Mouse (Mus musculus): ENCODE data around the gene Gpc4. TPM values are rescaled to one million over a fixed set of nuclear protein-coding genes. Genes with fewer than 3 reads are reported as not detected.

Gpc4 gene
- polyA plus RNA-seq, 1 experiment from 2014 or later, result 25.8 TPM

- no peaks in the 10 kb centered on the region for H3K36me3 ChIP-seq
- H3K4me2 ChIP-seq (replicated peaks), result no peak overlapping the region
- no peak for ATAC-seq
- H3K4me1 ChIP-seq (replicated peaks), result no peaks in the 10 kb centered on the region
- H3K9me3 ChIP-seq, result no peaks in the 10 kb centered on the region
- 75% methylated on average over 2 of the region's 2 CpGs for WGBS
- no peak overlapping the region for H3K4me3 ChIP-seq (replicated peaks)
- H3K9ac ChIP-seq, result no peak overlapping the region
- H3K27me3 ChIP-seq (replicated peaks), result no peaks in the 10 kb centered on the region; the same call in 1 of the 2 replicates
- no peak overlapping the region for H3K27ac ChIP-seq
These were observed 26.5 kb downstream of the Gpc4 start for GRCm38 (mm10) chrX:52138461-52139075.

DNA sequence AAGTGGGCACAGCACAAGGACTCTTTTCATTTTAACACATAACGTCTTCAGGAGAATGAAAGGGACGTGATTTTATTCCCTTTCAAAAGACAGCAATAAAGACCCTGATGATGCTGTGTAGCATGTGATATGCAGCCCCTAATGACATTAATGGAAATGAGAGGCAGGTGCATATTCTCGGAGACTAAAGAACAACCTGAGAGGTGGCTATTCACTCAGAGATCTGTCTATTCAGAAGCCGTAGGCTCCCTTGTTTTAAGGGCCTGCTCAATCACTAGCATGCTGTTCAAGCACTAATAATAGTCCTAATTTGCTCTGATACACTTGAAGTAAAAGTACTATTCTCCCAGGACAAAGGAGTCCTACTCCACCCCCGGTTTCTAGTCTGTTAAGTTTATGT is 27.0 kb downstream of the Gpc4 start:
- WGBS, result 76% methylated on average over 5 of the region's 5 CpGs
- Histone ChIP-seq H3K9me3 (no peaks in the 10 kb centered on the region), H3K27me3 (replicated peaks) (no peaks in the 10 kb centered on the region; the same call in 1 of the 2 replicates), H3K9ac (no peak overlapping the region), H3K4me2 (replicated peaks) (no peak overlapping the region), H3K4me3 (replicated peaks) (no peak overlapping the region), H3K4me1 (replicated peaks) (no peaks in the 10 kb centered on the region), H3K36me3 (no peaks in the 10 kb centered on the region), H3K27ac (no peak overlapping the region)
- ATAC-seq, result no peak

DNA sequence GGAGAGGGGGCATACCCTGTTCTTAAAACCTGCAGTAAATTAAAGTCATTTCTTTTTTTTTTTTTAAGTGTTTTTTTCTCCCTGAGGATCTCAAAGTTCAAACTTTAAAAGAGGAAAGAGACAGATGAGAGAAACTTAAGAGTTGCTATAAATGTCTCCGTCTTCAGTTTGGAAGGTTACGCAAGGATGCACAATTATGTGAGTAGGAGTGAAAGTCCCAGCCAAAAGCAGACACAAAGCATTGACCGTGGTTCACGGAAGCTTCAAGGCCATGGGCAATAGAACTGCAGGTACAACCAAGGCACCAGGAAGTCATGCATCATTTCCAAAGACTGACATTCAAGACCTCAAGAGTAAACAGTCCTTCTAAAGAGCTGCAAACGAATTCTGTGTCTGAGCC is 28.5 kb downstream of the Gpc4 start:
- ATAC-seq, result no peak
- Histone ChIP-seq H3K4me2 (replicated peaks) (no peak overlapping the region), H3K9me3 (no peaks in the 10 kb centered on the region), H3K4me1 (replicated peaks) (no peaks in the 10 kb centered on the region), H3K27me3 (replicated peaks) (no peaks in the 10 kb centered on the region; the same call in 1 of the 2 replicates), H3K4me3 (replicated peaks) (no peak overlapping the region), H3K9ac (no peak overlapping the region), H3K27ac (no peak overlapping the region), H3K36me3 (no peaks in the 10 kb centered on the region)
- whole genome bisulfite sequencing, result 71% methylated on average over 5 of the region's 5 CpGs

- no peaks in the 10 kb centered on the region for H3K9me3 ChIP-seq
- no peak overlapping the region for H3K27ac ChIP-seq
- H3K4me2 ChIP-seq (replicated peaks), result no peak overlapping the region
- no peak for ATAC-seq
- 100% methylated on average over 1 of the region's 1 CpGs for WGBS
- H3K27me3 ChIP-seq (replicated peaks), result no peaks in the 10 kb centered on the region; the same call in 1 of the 2 replicates
- no peak overlapping the region for H3K4me3 ChIP-seq (replicated peaks)
- H3K9ac ChIP-seq, result no peak overlapping the region
- H3K36me3 ChIP-seq, result no peaks in the 10 kb centered on the region
- H3K4me1 ChIP-seq (replicated peaks), result no peaks in the 10 kb centered on the region
These were observed 35.4 kb downstream of the Gpc4 start for GRCm38 (mm10) chrX:52129604-52130003.

DNA sequence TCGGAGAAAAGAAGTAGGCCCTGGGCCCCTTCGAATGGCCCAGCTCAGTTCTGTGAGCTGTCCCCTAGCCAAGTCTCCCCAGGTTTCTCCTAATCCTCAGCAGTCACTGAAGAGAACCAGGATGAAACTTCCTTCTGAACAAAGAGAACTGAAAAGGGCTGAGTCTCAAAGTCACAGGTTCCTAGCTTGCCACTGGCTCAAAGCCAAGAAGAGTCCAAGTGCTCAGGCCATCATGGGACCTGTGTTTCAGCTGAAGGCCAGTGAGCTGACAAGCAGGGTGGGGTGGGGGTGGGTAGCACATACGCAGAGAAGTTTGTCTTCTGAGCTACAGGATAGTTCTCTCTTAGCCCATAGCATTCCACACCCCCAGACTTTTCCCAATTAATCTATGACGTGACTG is 36.3 kb downstream of the Gpc4 start:
- no peak overlapping the region for H3K4me2 ChIP-seq (replicated peaks)
- H3K27me3 ChIP-seq (replicated peaks), result no peaks in the 10 kb centered on the region
- no peaks in the 10 kb centered on the region for H3K9me3 ChIP-seq
- no peak for ATAC-seq
- no peak overlapping the region for H3K9ac ChIP-seq
- 68% methylated on average over 4 of the region's 4 CpGs for WGBS
- no peaks in the 10 kb centered on the region for H3K4me1 ChIP-seq (replicated peaks)
- no peak overlapping the region for H3K4me3 ChIP-seq (replicated peaks)
- no peaks in the 10 kb centered on the region for H3K36me3 ChIP-seq
- no peak overlapping the region for H3K27ac ChIP-seq

DNA sequence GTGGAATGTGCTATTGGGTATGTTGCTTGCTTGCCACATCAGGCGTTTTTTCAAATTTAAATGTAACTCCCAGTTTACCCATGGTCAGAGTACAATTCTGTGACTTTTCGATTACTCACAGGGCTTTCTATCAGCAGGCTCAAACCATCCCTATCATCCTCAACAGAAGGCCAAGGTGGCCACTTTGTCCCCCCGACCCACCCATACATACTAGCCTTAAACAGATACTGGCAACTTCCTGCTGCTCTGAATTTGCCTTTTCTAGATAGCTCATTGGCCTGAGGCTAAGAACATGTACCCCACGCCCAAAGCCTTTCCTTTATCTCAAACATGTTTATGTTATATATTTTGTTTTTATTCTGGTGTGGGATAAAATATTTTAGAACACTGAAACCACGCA is 51.4 kb downstream of the Gpc4 start:
- Histone ChIP-seq H3K9me3 (no peaks in the 10 kb centered on the region), H3K27ac (no peak overlapping the region), H3K4me2 (replicated peaks) (no peak overlapping the region), H3K36me3 (no peaks in the 10 kb centered on the region), H3K4me3 (replicated peaks) (no peak overlapping the region), H3K4me1 (replicated peaks) (no peaks in the 10 kb centered on the region), H3K27me3 (replicated peaks) (no peaks in the 10 kb centered on the region), H3K9ac (no peak overlapping the region)
- WGBS, result 87% methylated on average over 5 of the region's 5 CpGs
- ATAC-seq, result no peak

- Histone ChIP-seq H3K4me1 (replicated peaks) (no peaks in the 10 kb centered on the region), H3K9ac (no peak overlapping the region), H3K4me3 (replicated peaks) (no peak overlapping the region), H3K27me3 (replicated peaks) (no peaks in the 10 kb centered on the region), H3K9me3 (no peaks in the 10 kb centered on the region), H3K27ac (no peak overlapping the region), H3K4me2 (replicated peaks) (no peak overlapping the region), H3K36me3 (no peaks in the 10 kb centered on the region)
- no peak for ATAC-seq
- WGBS, result 37% methylated on average over 2 of the region's 2 CpGs
These were observed 55.4 kb downstream of the Gpc4 start for GRCm38 (mm10) chrX:52109663-52110062.

DNA sequence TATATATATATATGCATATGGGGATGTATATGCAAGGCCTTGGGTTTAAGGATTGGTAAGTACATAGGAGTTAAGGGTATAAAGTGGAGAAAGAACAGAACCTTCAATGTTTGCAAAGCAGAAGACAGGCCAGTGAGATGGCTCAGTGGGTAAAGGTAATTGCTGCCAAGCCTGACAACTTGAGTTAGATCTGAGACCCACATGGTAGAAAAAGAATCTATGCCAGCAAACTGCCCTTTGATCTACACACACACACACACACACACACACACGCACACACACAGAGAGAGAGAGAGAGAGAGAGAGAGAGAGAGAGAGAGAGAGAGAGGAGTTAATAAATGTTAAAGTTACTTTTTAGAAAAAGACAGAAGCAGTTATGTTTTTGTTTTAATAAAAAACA is 56.1 kb downstream of the Gpc4 start:
- Histone ChIP-seq H3K27me3 (replicated peaks) (no peaks in the 10 kb centered on the region), H3K4me2 (replicated peaks) (no peak overlapping the region), H3K4me1 (replicated peaks) (no peaks in the 10 kb centered on the region), H3K27ac (no peak overlapping the region), H3K9ac (no peak overlapping the region), H3K4me3 (replicated peaks) (no peak overlapping the region), H3K9me3 (no peaks in the 10 kb centered on the region), H3K36me3 (no peaks in the 10 kb centered on the region)
- WGBS, result 88% methylated on average over 1 of the region's 1 CpGs
- no peak for ATAC-seq

DNA sequence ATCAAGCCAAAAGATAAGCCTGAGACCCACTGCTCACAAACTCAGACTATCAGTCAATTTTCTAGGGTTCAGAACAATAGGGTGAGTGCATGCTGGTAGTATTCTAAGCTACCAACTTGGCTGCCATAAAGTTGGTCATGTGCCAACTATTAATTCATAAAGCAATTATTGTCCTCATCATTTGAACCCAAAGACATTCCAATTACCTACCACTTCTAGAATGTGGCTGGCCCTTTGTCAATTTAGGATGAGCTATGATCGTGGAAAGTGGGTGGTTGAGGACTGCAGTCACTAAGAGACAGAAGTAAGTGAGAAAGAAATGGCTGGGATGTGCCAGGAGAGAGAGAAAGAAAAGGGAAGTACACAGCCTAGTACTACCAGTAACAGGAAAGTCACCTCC is 61.3 kb downstream of the Gpc4 start:
- H3K4me2 ChIP-seq (replicated peaks), result no peak overlapping the region
- no peaks in the 10 kb centered on the region for H3K4me1 ChIP-seq (replicated peaks)
- no peak for ATAC-seq
- H3K27me3 ChIP-seq (replicated peaks), result no peaks in the 10 kb centered on the region
- H3K9me3 ChIP-seq, result no peaks in the 10 kb centered on the region
- H3K27ac ChIP-seq, result no peak overlapping the region
- H3K4me3 ChIP-seq (replicated peaks), result no peak overlapping the region
- H3K9ac ChIP-seq, result no peak overlapping the region
- WGBS, result 86% methylated on average over 1 of the region's 1 CpGs
- no peaks in the 10 kb centered on the region for H3K36me3 ChIP-seq

DNA sequence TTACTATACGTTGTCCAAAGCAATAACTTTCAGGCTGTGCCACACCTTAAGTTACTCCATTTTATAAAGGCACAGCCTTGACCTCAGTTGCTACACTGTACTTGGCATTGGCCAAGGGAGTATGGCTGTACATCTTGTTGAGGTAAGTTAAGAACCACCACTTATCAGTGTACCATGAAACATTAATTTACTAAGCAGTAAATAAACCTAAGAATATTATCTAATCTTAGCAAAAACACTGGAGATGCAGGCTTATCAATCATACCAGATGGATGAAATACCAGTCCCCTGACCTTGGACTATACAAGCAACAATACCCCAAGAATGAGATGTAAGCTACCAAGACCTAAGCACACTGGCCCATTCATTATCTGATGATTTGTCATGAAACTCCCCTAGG is 63.1 kb downstream of the Gpc4 start:
- Histone ChIP-seq H3K4me1 (replicated peaks) (no peaks in the 10 kb centered on the region), H3K27ac (no peak overlapping the region), H3K4me2 (replicated peaks) (no peak overlapping the region), H3K27me3 (replicated peaks) (no peaks in the 10 kb centered on the region), H3K4me3 (replicated peaks) (no peak overlapping the region), H3K9ac (no peak overlapping the region), H3K9me3 (no peaks in the 10 kb centered on the region), H3K36me3 (no peaks in the 10 kb centered on the region)
- no peak for ATAC-seq
- WGBS, result 63% methylated on average over 1 of the region's 1 CpGs

DNA sequence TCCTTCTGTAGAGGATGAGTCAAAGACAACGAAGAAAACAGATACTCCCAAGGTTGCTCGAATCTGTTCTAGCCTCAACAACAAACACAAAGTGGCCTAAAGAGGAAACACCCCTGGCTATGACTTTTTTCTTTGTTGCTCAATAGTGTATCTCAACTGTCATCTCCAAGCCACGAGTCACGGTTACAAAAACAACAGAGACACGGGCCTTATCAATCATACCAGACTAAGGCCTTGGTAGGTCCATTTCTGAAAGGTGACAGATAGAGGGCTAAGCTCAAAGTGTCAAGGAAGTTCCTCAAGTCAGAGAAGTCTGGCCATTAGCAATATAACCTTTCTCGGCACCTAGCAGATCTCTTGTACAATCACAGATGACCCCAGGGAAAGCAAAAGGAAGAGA is 63.6 kb downstream of the Gpc4 start:
- H3K4me2 ChIP-seq (replicated peaks), result no peak overlapping the region
- H3K9ac ChIP-seq, result no peak overlapping the region
- H3K9me3 ChIP-seq, result no peaks in the 10 kb centered on the region
- H3K27me3 ChIP-seq (replicated peaks), result no peaks in the 10 kb centered on the region
- 75% methylated on average over 6 of the region's 6 CpGs for WGBS
- ATAC-seq, result no peak
- H3K36me3 ChIP-seq, result no peaks in the 10 kb centered on the region
- H3K27ac ChIP-seq, result no peak overlapping the region
- no peaks in the 10 kb centered on the region for H3K4me1 ChIP-seq (replicated peaks)
- no peak overlapping the region for H3K4me3 ChIP-seq (replicated peaks)

- Histone ChIP-seq H3K9ac (no peak overlapping the region), H3K27me3 (replicated peaks) (no peaks in the 10 kb centered on the region), H3K4me1 (replicated peaks) (no peaks in the 10 kb centered on the region), H3K36me3 (no peaks in the 10 kb centered on the region), H3K9me3 (no peaks in the 10 kb centered on the region), H3K27ac (no peak overlapping the region), H3K4me2 (replicated peaks) (no peak overlapping the region), H3K4me3 (replicated peaks) (no peak overlapping the region)
- WGBS, result 49% methylated on average over 7 of the region's 7 CpGs
- no peak for ATAC-seq
These were observed 77.2 kb downstream of the Gpc4 start for GRCm38 (mm10) chrX:52087726-52088348.

DNA sequence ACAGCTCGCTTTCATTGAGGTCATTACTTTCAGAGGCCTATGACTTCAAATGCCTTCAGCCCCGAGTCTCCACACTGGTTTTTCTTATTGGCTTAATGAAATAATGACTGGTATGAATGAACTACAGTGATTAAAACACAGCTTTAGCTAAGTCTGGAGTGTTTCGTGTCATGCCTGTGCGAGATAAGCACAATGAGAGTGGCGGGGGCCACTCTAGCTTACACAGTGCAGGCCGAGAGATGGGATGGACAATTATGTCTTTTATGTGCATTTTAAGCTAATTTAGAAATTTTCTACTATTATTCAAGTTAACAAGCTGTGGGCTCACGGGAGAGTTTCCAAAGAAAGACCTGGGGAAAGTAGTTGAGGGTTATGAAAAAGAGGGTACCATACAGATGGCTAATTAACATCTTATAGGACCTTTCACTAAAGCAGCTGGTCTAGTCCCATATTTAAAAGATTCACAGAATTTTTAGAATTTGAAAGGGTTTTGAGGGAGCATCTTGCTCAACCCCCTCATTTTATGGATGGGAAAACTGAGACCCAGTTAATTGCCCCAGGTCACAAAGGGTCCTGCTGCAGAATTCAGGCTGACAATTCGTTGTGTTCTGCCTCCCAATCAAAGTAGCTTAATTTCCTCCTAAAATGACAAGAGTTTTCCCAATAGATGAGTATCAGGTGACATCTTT is 78.0 kb downstream of the Gpc4 start:
- H3K36me3 ChIP-seq, result no peaks in the 10 kb centered on the region
- H3K4me2 ChIP-seq (replicated peaks), result no peak overlapping the region
- ATAC-seq, result no peak
- H3K27ac ChIP-seq, result no peak overlapping the region
- H3K9me3 ChIP-seq, result no peaks in the 10 kb centered on the region
- no peaks in the 10 kb centered on the region for H3K27me3 ChIP-seq (replicated peaks)
- WGBS, result 80% methylated on average over 8 of the region's 8 CpGs
- no peak overlapping the region for H3K9ac ChIP-seq
- no peaks in the 10 kb centered on the region for H3K4me1 ChIP-seq (replicated peaks)
- H3K4me3 ChIP-seq (replicated peaks), result no peak overlapping the region
